ENCODE assay signal across 19 mouse cellular contexts in the genomic region with DNA sequence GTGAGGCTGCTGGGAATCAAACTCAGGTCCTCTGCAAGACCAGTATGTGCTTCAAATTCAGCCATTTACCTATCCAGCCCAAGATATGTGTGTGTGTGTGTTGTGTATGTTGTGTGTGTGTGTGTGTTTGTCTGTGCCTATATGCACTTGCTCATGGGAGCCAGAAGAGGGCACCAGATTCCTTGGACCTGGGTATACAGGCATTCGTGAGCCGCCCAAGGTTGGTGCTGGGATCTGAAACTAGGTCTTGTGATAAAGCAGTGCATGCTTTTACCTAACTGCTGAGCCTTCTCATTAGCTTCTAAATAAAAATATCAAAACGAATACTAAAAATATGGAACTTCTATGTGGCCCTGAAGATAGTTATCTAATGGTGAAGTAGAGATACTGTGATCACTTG.
A peak's percentile ranks its signal among the peaks of the same experiment; 100 is the strongest.
DNase-seq lines count a peak whose midpoint lies in the region; TF ChIP-seq lines count a peak whose summit lies in the region.
"Had no signal": no experiment of that assay in that cellular context is flagged by ENCODE, and none has a peak within 500 bp of the region (broad histone marks: within the 10 kb centered on the region; RNA-seq: fewer than 3 reads in every experiment).

No protein-coding gene starts in this region.

- TF ChIP-seq CTCF in layer of hippocampus, adult 2 months (conservative IDR thresholded peaks at IDR 0.05) = peak; percentile 40

- DNase-seq in adrenal gland, postnatal 36 days = peak; percentile 11 to 16
- no peak for DNase-seq in adrenal gland, adult 8-10 months
- no peak for DNase-seq in layer of hippocampus, adult 2 months (ENCODE audit: low spot score in 2 of 2)
- no peak for DNase-seq in layer of hippocampus, adult 11-12 months (ENCODE audit: low spot score)
- peak; percentile 23 for DNase-seq in 3T3-L1 (ENCODE audit: low read depth, low spot score)
- DNase-seq in ZHBTc4 (ENCODE audit: low read depth, low spot score) = peak; percentile 41
- DNase-seq in urinary bladder, postnatal 25 days (ENCODE audit: low spot score) = no peak
- no peak for DNase-seq in cerebellum, postnatal 14 days
- DNase-seq: B cell, adult 2 months; cerebellum, adult 11-12 months; kidney, adult 18-20 months; retina, postnatal 1 day; thymus, postnatal 25 days had no signal

- no peak overlapping the region for H3K27ac ChIP-seq in layer of hippocampus, adult 2 months
- H3K27ac ChIP-seq: forebrain, embryonic 10.5 days; heart, embryonic 15.5 days; hindbrain, embryonic 13.5 days; lung, embryonic 15.5 days; neural tube, embryonic 15.5 days; stomach, embryonic 15.5 days had no signal

- no peak overlapping the region for H3K4me3 ChIP-seq in layer of hippocampus, adult 2 months
- H3K4me3 ChIP-seq: forebrain, embryonic 10.5 days; heart, embryonic 15.5 days; hindbrain, embryonic 13.5 days; lung, embryonic 15.5 days; neural tube, embryonic 15.5 days; stomach, embryonic 15.5 days had no signal

Comparison
In these comparisons a context has a peak if more than half of its experiments do, and no peak if none do; other contexts are left out.
1. DNase-seq: peak in adrenal gland, postnatal 36 days (2 of 2), 3T3-L1 (single experiment) and ZHBTc4 (single experiment); none in adrenal gland, adult 8-10 months (single experiment), layer of hippocampus, adult 2 months (0 of 2), layer of hippocampus, adult 11-12 months (single experiment), urinary bladder, postnatal 25 days (single experiment) and cerebellum, postnatal 14 days (0 of 2).